Mouse (Mus musculus) kidney, postnatal 10 days (tissue): ENCODE results near the gene Galnt14.

Source experiments
- DNase-seq: peaks from one replicate; pipeline ENCODE4 v3.0.0; 2021; ENCODE audit warnings: mixed read lengths

Gene Galnt14

GRCm38 (mm10) chr17:73663237-73663636, 47.0 kb downstream of the Galnt14 start:
- no peak for DNase-seq

- DNase-seq: no peak
These were observed 51.4 kb downstream of the Galnt14 start for GRCm38 (mm10) chr17:73658731-73659445.

GRCm38 (mm10) chr17:73656373-73656772, 53.9 kb downstream of the Galnt14 start:
- no peak for DNase-seq

DNA sequence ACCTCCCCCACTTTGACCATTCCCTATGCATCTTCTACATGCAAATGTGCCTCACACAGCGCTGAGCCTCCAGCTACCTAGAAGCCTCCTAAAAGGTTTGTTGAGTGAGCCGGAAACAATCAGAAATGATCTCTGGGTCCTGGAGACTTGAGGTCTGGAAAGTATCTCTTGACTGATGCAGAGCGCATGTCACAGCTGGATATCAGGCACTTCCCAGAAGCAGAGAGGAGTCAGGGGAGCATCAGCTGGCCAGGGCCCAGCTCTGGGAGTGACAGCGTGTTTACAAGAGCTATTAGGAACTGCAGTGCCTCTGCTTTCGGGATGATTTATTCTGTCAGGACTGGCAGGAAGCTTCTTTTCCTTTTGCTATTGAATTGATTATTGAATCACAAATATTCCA, 56.0 kb downstream of the Galnt14 start:
- DNase-seq: peak; percentile 35

GRCm38 (mm10) chr17:73649371-73649770, 60.9 kb downstream of the Galnt14 start:
- no peak for DNase-seq

GRCm38 (mm10) chr17:73641676-73642075, 68.6 kb downstream of the Galnt14 start:
- peak; percentile 14 for DNase-seq

DNA sequence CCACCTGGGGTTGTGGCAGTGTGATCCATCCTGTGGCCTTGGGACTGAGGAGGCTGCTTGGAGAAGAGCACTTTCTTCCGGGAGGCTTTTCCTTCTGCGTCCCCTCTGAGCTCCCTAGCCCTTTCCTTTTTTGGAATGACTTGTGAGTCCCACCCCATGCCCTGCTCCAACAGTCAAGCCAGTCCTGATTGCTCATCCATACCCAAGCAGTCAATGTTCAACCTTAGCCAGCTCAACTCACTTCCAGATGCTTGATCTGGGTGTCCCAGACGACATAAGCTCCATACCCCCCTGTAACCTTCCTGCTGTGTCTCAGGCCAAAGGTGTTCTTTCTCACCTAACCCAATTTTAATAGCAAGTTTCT, 70.2 kb downstream of the Galnt14 start:
- peak; percentile 30 for DNase-seq

DNA sequence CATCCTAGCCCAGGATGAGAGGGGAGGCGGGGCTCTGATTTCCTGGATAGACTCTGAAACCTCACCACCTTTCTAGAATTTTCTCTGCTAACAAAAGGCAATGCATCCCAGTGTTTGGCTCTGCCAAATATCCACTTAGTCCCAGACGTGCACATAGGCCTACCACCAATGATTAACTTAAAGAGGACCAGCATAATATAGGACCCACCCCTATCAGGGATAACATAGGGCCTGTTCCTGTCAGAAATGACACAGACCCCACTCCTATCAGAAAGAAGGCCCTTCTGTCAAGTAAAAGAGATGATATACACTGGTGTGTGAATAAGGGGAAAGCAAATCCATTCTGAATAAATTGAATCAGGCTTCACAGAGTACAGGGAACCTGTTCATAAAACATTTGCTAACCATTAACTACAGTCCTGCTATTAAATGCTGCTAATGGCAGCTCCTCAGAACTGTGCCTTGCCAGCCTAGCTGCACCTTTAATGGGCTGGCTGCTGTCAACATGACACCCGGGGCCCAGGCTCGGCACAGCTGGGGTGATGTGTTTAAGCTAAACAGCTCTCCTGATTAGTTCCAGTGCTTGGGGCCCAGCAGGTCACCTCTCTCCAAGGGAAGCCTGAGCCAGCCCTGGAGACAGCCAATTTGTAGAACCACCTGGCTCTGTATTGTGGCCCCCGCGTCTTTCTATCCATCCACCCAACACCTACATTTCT, 70.7 kb downstream of the Galnt14 start:
- peak; percentile 67 for DNase-seq

GRCm38 (mm10) chr17:73636988-73637387, 73.3 kb downstream of the Galnt14 start:
- no peak for DNase-seq

GRCm38 (mm10) chr17:73634896-73635295, 75.4 kb downstream of the Galnt14 start:
- no peak for DNase-seq

DNA sequence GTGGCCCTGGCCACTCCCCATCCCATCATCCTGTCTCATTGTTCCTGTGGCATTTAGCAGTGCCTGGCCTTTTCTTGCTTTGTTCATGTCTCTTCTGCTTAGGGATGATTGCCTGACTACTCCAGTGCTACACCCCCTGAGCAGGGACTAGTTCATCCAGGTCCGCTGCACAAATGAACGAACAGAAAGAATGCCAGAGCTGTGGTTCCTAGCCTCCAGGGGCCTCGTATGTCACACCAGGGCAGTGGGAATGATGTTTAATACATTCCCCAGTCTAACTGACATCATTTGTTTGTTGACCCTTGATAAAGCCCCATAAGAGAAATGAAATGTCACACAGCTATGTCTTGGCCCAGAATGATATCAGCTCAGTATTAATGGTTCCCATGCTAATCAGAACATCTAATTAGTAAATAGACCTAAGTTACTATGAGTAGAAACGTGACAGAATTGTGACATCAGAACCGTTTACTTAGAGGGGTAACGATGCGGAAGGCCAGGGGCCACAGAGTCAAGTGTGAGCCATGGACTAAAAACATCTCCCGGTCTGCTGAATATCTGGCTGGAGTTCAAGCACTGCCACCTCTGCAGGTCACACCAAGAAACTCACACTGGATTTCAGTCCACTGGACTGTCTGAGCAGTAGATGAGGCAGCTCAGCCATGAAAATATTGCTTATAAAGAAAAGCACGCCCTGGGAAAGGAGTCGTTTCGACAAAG, 76.1 kb downstream of the Galnt14 start:
- DNase-seq: peak; percentile 22

DNA sequence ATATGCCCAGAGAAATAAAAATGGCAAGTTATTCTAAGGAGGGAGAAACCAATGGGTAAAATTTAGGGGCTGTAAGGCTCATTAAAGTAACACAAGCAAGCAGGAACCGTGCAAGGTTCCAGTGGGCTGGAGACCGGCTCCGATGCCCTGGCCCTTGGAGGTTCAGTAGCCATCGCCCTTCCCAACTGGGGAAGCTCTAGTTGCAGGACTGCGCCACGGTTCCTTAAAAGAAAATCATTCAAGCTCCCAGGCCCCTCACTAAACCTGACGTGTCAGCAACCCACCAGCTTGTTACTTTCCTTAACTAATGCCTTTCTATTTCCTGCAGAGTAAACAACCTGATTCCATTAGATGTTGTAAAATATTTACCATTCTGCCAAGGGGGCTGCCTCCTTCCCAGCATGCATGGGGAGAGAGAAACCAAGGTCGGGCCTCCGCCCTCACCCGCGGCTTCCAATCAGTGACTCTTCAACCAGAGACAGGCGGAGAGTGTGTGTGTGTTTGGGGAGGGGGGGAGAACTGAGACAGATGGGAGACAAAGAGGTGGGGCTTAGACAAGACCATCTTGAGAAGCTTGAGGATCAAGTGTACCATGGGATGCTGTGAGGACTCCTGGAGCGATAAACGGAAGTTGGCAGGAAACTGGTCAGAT, 81.9 kb downstream of the Galnt14 start:
- peak; percentile 27 for DNase-seq

GRCm38 (mm10) chr17:73626912-73627311, 83.3 kb downstream of the Galnt14 start:
- no peak for DNase-seq

DNA sequence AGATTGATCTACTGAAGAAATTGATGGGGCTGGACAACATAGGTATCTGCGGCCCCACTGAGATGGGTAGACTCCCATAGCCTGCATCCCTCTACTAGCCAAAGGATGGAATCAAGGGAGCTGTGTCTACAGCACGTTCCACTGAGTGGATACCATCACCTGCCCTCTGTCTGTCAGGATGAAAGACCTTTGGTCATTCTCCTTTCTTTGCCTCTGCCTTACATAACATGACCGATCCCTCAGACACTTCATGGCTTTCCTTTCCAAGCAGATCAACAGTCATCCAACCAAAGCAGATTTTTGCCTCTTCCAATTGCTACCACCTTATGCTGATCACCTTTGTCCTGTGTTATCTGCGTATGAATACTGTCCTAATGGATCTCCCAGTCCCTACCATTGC, 90.2 kb downstream of the Galnt14 start:
- DNase-seq: no peak

DNA sequence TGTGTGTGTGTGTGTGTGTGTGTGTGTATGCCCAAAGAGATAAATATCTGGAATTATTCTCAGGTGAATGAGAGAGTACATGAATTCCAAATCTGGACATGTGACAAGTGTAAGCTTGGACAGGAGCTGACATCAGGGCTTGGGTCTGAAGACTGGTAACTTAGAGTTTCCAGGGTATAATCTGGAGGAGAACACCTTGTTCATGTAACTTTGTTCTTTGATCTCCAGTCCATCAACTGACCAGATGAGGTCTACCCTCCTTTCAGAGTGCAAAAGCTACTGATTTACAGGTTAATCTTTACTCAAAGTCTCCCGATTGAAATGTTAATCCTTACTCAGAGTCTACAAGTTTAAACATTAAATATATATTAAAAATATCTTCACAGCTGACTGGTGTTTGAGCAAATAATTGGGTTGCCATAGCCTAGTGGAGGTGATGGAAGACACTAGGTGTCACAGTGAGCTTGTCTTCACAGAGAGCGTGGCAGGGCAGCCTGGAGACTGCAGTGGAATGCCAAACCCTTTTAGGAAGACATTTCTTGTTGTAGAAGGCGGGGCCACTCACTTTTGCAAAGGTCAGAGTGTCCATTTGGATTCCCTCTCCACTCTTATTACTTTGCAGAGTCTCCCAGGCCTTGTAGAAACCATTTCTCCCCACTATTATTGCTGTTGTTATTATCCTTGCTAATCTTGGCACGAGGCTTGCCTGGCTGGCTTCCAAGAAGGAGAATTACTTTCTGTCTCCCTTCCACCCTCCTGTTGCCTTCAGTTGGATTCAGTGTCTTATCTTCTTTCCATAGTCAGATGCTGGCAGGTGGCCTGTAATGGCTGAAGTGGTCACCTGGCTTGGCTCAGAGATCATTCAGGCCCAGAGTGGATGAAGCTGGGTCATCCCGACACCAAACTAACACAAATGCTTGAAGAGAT, 107.4 kb downstream of the Galnt14 start:
- peak; percentile 72 for DNase-seq

DNA sequence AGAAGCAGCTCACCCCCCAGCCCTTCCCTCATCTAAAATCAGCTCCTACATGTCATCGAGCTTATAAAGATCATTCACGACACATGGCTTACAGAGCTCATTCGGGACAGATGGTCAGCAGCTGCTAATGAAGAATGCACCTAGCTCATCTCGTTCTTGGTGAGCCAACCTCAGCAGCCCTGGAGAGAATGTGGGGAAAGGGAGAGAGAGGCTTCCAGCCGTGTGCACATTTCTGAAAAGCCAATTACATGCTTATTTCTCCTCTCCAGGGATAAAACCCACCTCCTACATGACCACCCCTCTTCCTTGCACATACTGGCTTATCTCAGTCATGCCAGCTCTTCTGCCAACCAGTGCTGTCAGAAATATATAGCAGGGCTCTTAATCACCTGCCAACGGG, 110.3 kb downstream of the Galnt14 start:
- no peak for DNase-seq

GRCm38 (mm10) chr17:73592081-73592480, 118.2 kb downstream of the Galnt14 start:
- no peak for DNase-seq

DNA sequence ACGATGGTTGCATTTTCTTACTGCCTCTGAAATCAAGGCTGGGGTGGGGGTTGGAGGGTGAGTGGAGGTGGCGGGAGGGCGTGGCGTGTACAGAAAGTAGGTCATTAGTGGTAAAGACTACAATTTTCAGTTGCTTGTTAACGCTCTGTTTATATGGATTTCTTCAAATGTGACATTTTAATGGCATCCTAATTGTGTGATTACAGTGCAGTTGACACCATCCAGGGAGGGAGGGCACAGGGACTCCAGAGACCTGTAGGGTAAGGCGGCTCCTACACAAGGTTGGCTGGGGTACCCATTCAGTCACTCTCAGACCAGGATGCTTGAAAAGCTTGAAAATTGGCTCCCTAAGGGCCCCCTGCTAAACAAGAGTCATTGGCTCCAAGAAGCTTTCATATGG, 122.7 kb downstream of the Galnt14 start:
- DNase-seq: no peak

DNA sequence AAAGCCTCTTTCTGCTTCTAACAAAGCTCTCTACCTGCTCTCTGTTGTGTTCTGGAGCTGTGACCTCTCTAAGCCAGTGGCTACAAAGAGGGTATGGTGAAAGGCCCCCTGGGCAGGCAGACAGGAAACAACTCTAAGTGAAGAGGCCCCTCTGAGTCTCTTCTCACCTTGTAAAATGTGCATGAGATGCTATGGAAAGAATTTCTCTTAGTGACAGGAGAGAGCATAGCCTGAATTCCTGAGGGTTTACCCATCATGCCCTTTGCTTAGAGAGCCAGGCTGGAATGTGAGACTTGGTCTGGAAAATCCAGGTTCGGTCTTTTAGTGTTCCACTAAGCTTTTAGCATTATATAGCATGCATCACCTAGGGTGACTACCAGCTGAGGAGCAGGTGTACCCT, 136.1 kb downstream of the Galnt14 start:
- DNase-seq: no peak

DNA sequence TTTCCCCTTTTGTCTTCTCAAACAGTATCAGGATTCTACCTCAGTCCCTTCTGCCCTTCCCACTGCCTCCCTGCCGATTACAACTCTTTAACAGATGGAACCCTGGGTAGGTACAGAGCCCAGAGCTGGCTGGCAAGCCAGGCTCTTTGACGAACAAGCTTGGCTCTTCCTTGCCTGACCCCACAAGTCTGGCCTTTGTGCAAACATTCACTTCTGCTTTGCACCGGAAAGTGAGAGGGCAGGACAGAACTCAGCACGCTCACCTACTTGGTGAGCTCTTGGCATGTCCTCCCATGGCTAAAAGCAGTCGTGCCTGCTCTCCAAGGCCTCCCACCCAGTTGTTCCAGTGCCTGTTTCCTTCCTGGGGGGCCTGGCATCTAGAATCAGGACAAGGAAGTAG, 137.4 kb downstream of the Galnt14 start:
- DNase-seq: no peak

DNA sequence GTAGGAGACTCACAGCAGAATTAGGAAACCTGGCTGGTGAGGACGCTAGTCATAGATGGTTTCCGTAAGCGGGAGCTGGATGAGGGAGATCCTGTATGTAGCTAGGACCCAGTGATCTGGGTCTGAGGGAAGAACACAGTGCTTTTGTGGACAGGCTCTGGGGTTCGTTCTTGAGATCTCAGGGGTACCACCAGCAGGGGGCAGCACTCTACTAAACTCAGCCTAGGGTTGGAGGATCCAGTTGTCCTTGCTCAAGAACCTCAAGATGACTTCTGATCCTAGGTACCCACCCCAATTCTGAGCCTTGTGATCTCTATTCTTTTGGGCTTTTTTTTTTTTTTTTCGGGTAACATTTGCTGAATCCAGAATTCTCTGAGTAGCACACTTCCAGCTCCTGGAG, 137.8 kb downstream of the Galnt14 start:
- DNase-seq: peak; percentile 81

DNA sequence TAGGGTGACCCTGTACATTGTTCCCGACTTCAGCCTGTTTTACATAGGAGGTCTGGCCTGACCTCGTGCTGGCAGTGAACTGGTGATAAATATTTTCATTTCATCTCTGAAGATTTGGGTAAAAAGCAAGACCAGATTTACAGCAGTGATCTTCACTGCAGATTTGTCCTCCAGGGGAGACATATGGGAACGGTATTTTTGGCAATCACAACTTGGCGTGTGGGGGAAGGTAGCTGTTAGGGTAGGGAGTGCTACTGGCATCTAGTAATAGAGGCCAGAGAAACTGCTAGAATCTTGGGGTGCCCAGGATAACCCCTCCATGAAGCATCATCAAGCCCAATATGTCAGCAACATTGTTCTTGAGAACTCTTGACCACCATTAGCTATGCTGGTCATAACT, 138.3 kb downstream of the Galnt14 start:
- DNase-seq: no peak
